Mouse (Mus musculus) heart, embryonic 11.5 days (tissue): Measurements from ENCODE around the gene Myg1. TPM values are rescaled to one million over a fixed set of nuclear protein-coding genes. Genes with fewer than 3 reads are reported as not detected.
A peak's percentile ranks its signal among the peaks of the same experiment; 100 is the strongest.

ENCODE experiments used
- ATAC-seq: fragments of 200-750 bp; cut with Nextera tagmentation; replicated peaks from 2 replicates; pipeline ENCODE4 v1.8.0; 2017; ENCODE audit warnings: moderate library complexity; ENCODE audit not compliant: insufficient number of reproducible peaks, low FRiP score, low TSS enrichment
- H3K27ac ChIP-seq: fragments of 300-500 bp; sonication (generic); 2 replicates; pipeline ENCODE4 v1.5.1; 2014; ENCODE audit warnings: mild to moderate bottlenecking, low read depth, low read length
- H3K27me3 ChIP-seq: fragments of 300-500 bp; sonication (generic); 2 replicates; pipeline ENCODE4 v1.6.1; 2014; ENCODE audit warnings: mild to moderate bottlenecking, low read length, mixed read lengths; ENCODE audit not compliant: control insufficient read depth, insufficient read depth
- H3K36me3 ChIP-seq: fragments of 300-500 bp; sonication (generic); 2 replicates; pipeline ENCODE4 v1.6.1; 2014; ENCODE audit warnings: mild to moderate bottlenecking, low read length, moderate library complexity, mixed read lengths; ENCODE audit not compliant: control insufficient read depth, insufficient read depth
- H3K4me1 ChIP-seq: fragments of 300-500 bp; sonication (generic); 2 replicates; pipeline ENCODE4 v1.6.1; 2014; ENCODE audit warnings: low read length; ENCODE audit not compliant: control insufficient read depth, insufficient read depth
- H3K4me2 ChIP-seq: fragments of 300-500 bp; sonication (generic); 2 replicates; pipeline ENCODE4 v1.6.1; 2014; ENCODE audit warnings: mild to moderate bottlenecking, moderate library complexity
- H3K4me3 ChIP-seq: fragments of 300-500 bp; sonication (generic); 2 replicates; pipeline ENCODE4 v1.5.1; 2014; ENCODE audit warnings: low read depth, low read length
- H3K9ac ChIP-seq: fragments of 300-500 bp; sonication (generic); 2 replicates; pipeline ENCODE4 v1.6.1; 2014; ENCODE audit warnings: mild to moderate bottlenecking, low read depth, low read length, moderate library complexity
- H3K9me3 ChIP-seq: fragments of 300-500 bp; sonication (generic); replicated peaks from 2 replicates; pipeline ENCODE4 v1.6.1; 2016; ENCODE audit warnings: low read length; ENCODE audit not compliant: control insufficient read depth
- WGBS: fragments of 180-500 bp; shearing (Covaris S2); extraction: QIAGEN DNeasy Blood & Tissue Kit; methylation state at CpG from one replicate; pipeline ENCODE4 v1.1.7; 2014; ENCODE audit not compliant: insufficient replicate concordance; 5-methylcytosine and 5-hydroxymethylcytosine counted together
- polyA plus RNA-seq: library from polyadenylated mRNA; unstranded; fragments of >200 nt; fragmentation: Nextera tagmentation; extraction: Ambion mirVana; gene quantifications from 2 replicates; pipeline ENCODE4 v1.2.1, GENCODE M21; 2014

The Myg1 gene
- polyA plus RNA-seq, result 72.7 and 77.8 TPM in 2 replicates

GRCm38 (mm10) chr15:102331610-102332015, at the start of gene Myg1:
Gene Myg1, plus strand, starts transcription at chr15:102331709.
- Histone ChIP-seq H3K4me2 (peak within 1 kb of the TSS; percentile 93), H3K27me3 (no peaks in the 10 kb centered on the region), H3K9ac (peak within 1 kb of the TSS; percentile 71), H3K27ac (peak within 1 kb of the TSS; percentile 48; the same call in 1 of the 2 replicates), H3K4me3 (peak within 1 kb of the TSS; percentile 64), H3K9me3 (no peaks in the 10 kb centered on the region), H3K36me3 (peaks cover 21% of the 10 kb centered on the region), H3K4me1 (peaks cover 21% of the 10 kb centered on the region)
- under 1% methylated on average over 30 of the region's 30 CpGs for WGBS
- ATAC-seq, result peak; percentile 82; the same call in 1 of the 2 replicates

GRCm38 (mm10) chr15:102282463-102283292, 48.8 kb upstream of the Myg1 start:
- Histone ChIP-seq H3K36me3 (peaks cover 3% of the 10 kb centered on the region; the same call in 1 of the 2 replicates), H3K27me3 (no peaks in the 10 kb centered on the region), H3K4me1 (peaks cover 13% of the 10 kb centered on the region), H3K9me3 (no peaks in the 10 kb centered on the region), H3K4me2 (no peak overlapping the region), H3K27ac (no peak overlapping the region), H3K9ac (no peak overlapping the region), H3K4me3 (no peak overlapping the region)
- WGBS, result 68% methylated on average over 8 of the region's 8 CpGs
- no peak for ATAC-seq

GRCm38 (mm10) chr15:102283648-102284047, 47.9 kb upstream of the Myg1 start:
- no peak for ATAC-seq
- H3K9ac ChIP-seq, result no peak overlapping the region
- no peak overlapping the region for H3K4me2 ChIP-seq
- 58% methylated on average over 3 of the region's 3 CpGs for WGBS
- H3K4me1 ChIP-seq, result peaks cover 13% of the 10 kb centered on the region
- H3K4me3 ChIP-seq, result no peak overlapping the region
- no peaks in the 10 kb centered on the region for H3K27me3 ChIP-seq
- no peaks in the 10 kb centered on the region for H3K9me3 ChIP-seq
- H3K27ac ChIP-seq, result no peak overlapping the region
- peaks cover 3% of the 10 kb centered on the region; the same call in 1 of the 2 replicates for H3K36me3 ChIP-seq

- Histone ChIP-seq H3K27me3 (no peaks in the 10 kb centered on the region), H3K4me2 (no peak overlapping the region), H3K4me3 (no peak overlapping the region), H3K9me3 (no peaks in the 10 kb centered on the region), H3K9ac (no peak overlapping the region), H3K4me1 (0 out of 2 replicates have a peak, but pooled peaks cover 5% of the 10 kb centered on the region), H3K36me3 (no peaks in the 10 kb centered on the region), H3K27ac (no peak overlapping the region)
- ATAC-seq, result no peak
Measured at GRCm38 (mm10) chr15:102287395-102287794, 44.1 kb upstream of the Myg1 start.

- peak within 1 kb of the TSS; percentile 75 for H3K4me3 ChIP-seq
- WGBS, result 7% methylated on average over 25 of the region's 25 CpGs
- H3K27me3 ChIP-seq, result no peaks in the 10 kb centered on the region
- H3K4me2 ChIP-seq, result peak within 1 kb of the TSS; percentile 82
- H3K9ac ChIP-seq, result peak within 1 kb of the TSS; percentile 75
- H3K36me3 ChIP-seq, result peaks cover 14% of the 10 kb centered on the region
- 0 out of 2 replicates have a peak, but pooled peaks cover 3% of the 10 kb centered on the region for H3K4me1 ChIP-seq
- H3K9me3 ChIP-seq, result no peaks in the 10 kb centered on the region
- ATAC-seq, result peak; percentile 94
- 0 out of 2 replicates have a peak within 1 kb of the TSS, but pooled peaks have one; percentile 12 for H3K27ac ChIP-seq
Measured at GRCm38 (mm10) chr15:102295633-102296367, 35.7 kb upstream of the Myg1 start, which contains the start of gene Espl1. Gene Espl1, plus strand, starts transcription at chr15:102296266.

- Histone ChIP-seq H3K27ac (0 out of 2 replicates have a peak overlapping the region, but pooled peaks have one; percentile 12), H3K4me1 (0 out of 2 replicates have a peak, but pooled peaks cover 3% of the 10 kb centered on the region), H3K9ac (peak overlapping the region; percentile 75), H3K9me3 (no peaks in the 10 kb centered on the region), H3K4me2 (peak overlapping the region; percentile 82), H3K36me3 (peaks cover 14% of the 10 kb centered on the region), H3K27me3 (no peaks in the 10 kb centered on the region), H3K4me3 (peak overlapping the region; percentile 75)
- 3% methylated on average over 24 of the region's 24 CpGs for WGBS
- ATAC-seq, result 0 out of 2 replicates have a peak, but pooled peaks have one; percentile 17
Measured at GRCm38 (mm10) chr15:102296368-102297006, 35.0 kb upstream of the Myg1 start.

GRCm38 (mm10) chr15:102302542-102302941, 29.0 kb upstream of the Myg1 start:
- Histone ChIP-seq H3K27ac (peak overlapping the region; percentile 29; the same call in 1 of the 2 replicates), H3K4me2 (no peak overlapping the region), H3K27me3 (no peaks in the 10 kb centered on the region), H3K36me3 (peaks cover 34% of the 10 kb centered on the region), H3K4me3 (no peak overlapping the region), H3K9me3 (no peaks in the 10 kb centered on the region), H3K9ac (no peak overlapping the region), H3K4me1 (no peaks in the 10 kb centered on the region)
- WGBS, result 20% methylated on average over 6 of the region's 6 CpGs
- ATAC-seq, result peak; percentile 67

- H3K4me3 ChIP-seq, result no peak overlapping the region
- H3K36me3 ChIP-seq, result peaks cover 43% of the 10 kb centered on the region
- H3K9me3 ChIP-seq, result no peaks in the 10 kb centered on the region
- no peak overlapping the region for H3K9ac ChIP-seq
- 82% methylated on average over 9 of the region's 9 CpGs for WGBS
- no peak overlapping the region for H3K4me2 ChIP-seq
- H3K27me3 ChIP-seq, result no peaks in the 10 kb centered on the region
- H3K4me1 ChIP-seq, result no peaks in the 10 kb centered on the region
- ATAC-seq, result no peak
- H3K27ac ChIP-seq, result no peak overlapping the region
Measured at GRCm38 (mm10) chr15:102308717-102309116, 22.8 kb upstream of the Myg1 start.
